Mouse (Mus musculus): Measurements from ENCODE around the gene Stmn1. TPM values are rescaled to one million over a fixed set of nuclear protein-coding genes. Genes with fewer than 3 reads are reported as not detected.

The Stmn1 gene
- polyA plus RNA-seq, 1 experiment, result 454 TPM

DNA sequence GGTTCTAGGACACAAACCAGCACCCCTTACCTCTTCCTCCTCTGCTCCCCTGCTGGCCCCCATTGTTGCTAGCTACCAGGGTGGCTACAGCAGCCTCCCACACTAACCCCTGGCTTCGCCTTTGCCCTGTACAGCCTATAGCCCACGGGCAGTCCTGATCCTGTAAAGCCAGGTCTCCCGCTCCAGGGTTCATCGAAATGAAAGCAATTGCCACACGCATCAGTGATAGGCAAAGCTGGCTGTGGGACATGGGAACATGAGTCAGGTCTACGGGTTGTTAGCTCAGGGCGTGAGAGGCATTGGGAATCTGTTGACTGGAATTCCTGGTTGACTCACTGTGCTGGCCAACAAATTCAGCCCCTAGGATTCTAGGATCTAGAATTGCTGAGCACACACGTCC is 14.3 kb downstream of the Stmn1 start:
- H3K27ac ChIP-seq (ENCODE audit: insufficient read depth, low read length), result peak overlapping the region; percentile 62
- 73% methylated on average over 8 of the region's 8 CpGs for WGBS
- H3K4me1 ChIP-seq (ENCODE audit: control insufficient read depth, insufficient read depth, low read length), result peaks cover 40% of the 10 kb centered on the region
- peak; percentile 64 to 65 for DNase-seq
- TF ChIP-seq POLR2A (IDR thresholded peaks at IDR 0.05; ENCODE audit: borderline replicate concordance, insufficient read depth, low read length), result no peak
- no peak for TF ChIP-seq CTCF (IDR thresholded peaks at IDR 0.05; ENCODE audit: borderline replicate concordance, insufficient read depth, low read depth, low read length)
- no peak overlapping the region for H3K4me3 ChIP-seq (replicated peaks; ENCODE audit: insufficient read depth, low read depth, low read length)
- no peaks in the 10 kb centered on the region for H3K27me3 ChIP-seq (ENCODE audit: control insufficient read depth, insufficient read depth, low read length)

DNA sequence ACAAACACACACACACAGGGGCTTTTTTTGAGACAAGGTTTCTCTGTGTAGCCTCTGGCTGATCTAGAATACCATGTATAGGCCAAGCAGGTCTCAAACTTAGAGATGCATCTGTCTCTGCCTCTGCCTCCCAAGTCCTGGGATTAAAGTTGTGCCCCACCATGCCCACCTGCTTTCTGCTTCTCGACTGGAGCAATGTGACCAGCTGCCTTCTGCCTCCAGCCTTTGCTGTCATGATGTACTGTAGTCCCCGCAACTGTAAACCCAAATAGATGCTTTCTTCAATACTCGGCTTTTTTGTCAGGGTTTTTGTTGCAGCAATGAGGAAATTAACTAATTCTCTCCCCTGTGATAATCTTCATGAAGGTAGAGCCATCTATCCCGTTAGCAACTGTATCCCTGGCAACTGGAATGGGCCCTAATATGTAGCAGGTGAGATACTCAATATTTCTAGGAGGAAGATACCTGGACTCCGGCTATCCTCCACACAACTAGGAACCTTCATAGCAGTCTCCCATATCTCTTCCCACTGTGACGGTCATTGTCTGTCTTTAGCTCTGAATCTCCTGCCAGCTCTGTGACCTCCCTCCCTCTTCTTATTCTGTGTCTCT is 15.1 kb downstream of the Stmn1 start:
- H3K27ac ChIP-seq (ENCODE audit: insufficient read depth, low read length), result peak overlapping the region; percentile 96
- no peaks in the 10 kb centered on the region for H3K27me3 ChIP-seq (ENCODE audit: control insufficient read depth, insufficient read depth, low read length)
- no peak for TF ChIP-seq CTCF (IDR thresholded peaks at IDR 0.05; ENCODE audit: borderline replicate concordance, insufficient read depth, low read depth, low read length)
- TF ChIP-seq POLR2A (IDR thresholded peaks at IDR 0.05; ENCODE audit: borderline replicate concordance, insufficient read depth, low read length), result 0 out of 2 replicates have a peak, but pooled peaks have one; percentile 16
- 16% methylated on average over 6 of the region's 6 CpGs for WGBS
- no peak for DNase-seq
- H3K4me3 ChIP-seq (replicated peaks; ENCODE audit: insufficient read depth, low read depth, low read length), result peak overlapping the region; percentile 43
- peaks cover 38% of the 10 kb centered on the region for H3K4me1 ChIP-seq (ENCODE audit: control insufficient read depth, insufficient read depth, low read length)

- Histone ChIP-seq H3K4me3 (replicated peaks; ENCODE audit: insufficient read depth, low read depth, low read length) (peak overlapping the region; percentile 27), H3K27me3 (ENCODE audit: control insufficient read depth, insufficient read depth, low read length) (no peaks in the 10 kb centered on the region), H3K27ac (ENCODE audit: insufficient read depth, low read length) (peak overlapping the region; percentile 96), H3K4me1 (ENCODE audit: control insufficient read depth, insufficient read depth, low read length) (peaks cover 35% of the 10 kb centered on the region)
- 5% methylated on average over 6 of the region's 6 CpGs for WGBS
- no peak for TF ChIP-seq CTCF (IDR thresholded peaks at IDR 0.05; ENCODE audit: borderline replicate concordance, insufficient read depth, low read depth, low read length)
- TF ChIP-seq POLR2A (IDR thresholded peaks at IDR 0.05; ENCODE audit: borderline replicate concordance, insufficient read depth, low read length), result peak; percentile 74
- DNase-seq, result peak; percentile 91 to 96
These were observed 15.6 kb downstream of the Stmn1 start for GRCm38 (mm10) chr4:134483696-134484095.

DNA sequence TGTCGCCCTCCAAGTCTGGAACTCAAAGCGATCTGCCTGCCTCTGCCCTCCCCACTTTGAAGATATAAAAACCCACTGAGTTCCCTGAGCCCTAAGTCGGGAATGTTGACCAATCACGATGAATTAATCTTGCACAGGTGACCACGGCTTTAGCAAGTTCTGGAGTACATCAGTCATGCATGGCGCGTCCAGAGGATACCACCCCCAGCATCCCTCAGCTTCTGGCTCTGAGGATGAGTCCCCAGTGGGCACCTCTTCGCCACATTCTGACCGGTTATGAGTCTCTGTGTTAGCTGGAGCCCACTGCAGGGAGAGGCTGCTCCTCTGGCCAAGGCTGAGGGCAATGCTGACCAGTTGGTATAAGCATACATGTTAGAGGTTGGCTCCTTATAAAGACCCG is 16.1 kb downstream of the Stmn1 start:
- 48% methylated on average over 10 of the region's 10 CpGs for WGBS
- no peaks in the 10 kb centered on the region for H3K27me3 ChIP-seq (ENCODE audit: control insufficient read depth, insufficient read depth, low read length)
- peak; percentile 63 to 78 for DNase-seq
- H3K27ac ChIP-seq (ENCODE audit: insufficient read depth, low read length), result peak overlapping the region; percentile 96
- H3K4me3 ChIP-seq (replicated peaks; ENCODE audit: insufficient read depth, low read depth, low read length), result no peak overlapping the region
- peaks cover 35% of the 10 kb centered on the region for H3K4me1 ChIP-seq (ENCODE audit: control insufficient read depth, insufficient read depth, low read length)
- TF ChIP-seq CTCF (IDR thresholded peaks at IDR 0.05; ENCODE audit: borderline replicate concordance, insufficient read depth, low read depth, low read length) (no peak), POLR2A (IDR thresholded peaks at IDR 0.05; ENCODE audit: borderline replicate concordance, insufficient read depth, low read length) (no peak)

GRCm38 (mm10) chr4:134485151-134485900 is 17.2 kb downstream of the Stmn1 start:
- no peaks in the 10 kb centered on the region for H3K27me3 ChIP-seq (ENCODE audit: control insufficient read depth, insufficient read depth, low read length)
- TF ChIP-seq CTCF (IDR thresholded peaks at IDR 0.05; ENCODE audit: borderline replicate concordance, insufficient read depth, low read depth, low read length), result no peak; the same call in 1 of the 2 replicates
- TF ChIP-seq POLR2A (IDR thresholded peaks at IDR 0.05; ENCODE audit: borderline replicate concordance, insufficient read depth, low read length), result no peak
- peak overlapping the region; percentile 96 for H3K27ac ChIP-seq (ENCODE audit: insufficient read depth, low read length)
- H3K4me3 ChIP-seq (replicated peaks; ENCODE audit: insufficient read depth, low read depth, low read length), result no peak overlapping the region
- WGBS, result 84% methylated on average over 5 of the region's 5 CpGs
- DNase-seq, result peak; percentile 53 to 60
- peaks cover 35% of the 10 kb centered on the region for H3K4me1 ChIP-seq (ENCODE audit: control insufficient read depth, insufficient read depth, low read length)

GRCm38 (mm10) chr4:134488211-134488610 is 20.1 kb downstream of the Stmn1 start:
- TF ChIP-seq CTCF (IDR thresholded peaks at IDR 0.05; ENCODE audit: borderline replicate concordance, insufficient read depth, low read depth, low read length) (no peak), POLR2A (IDR thresholded peaks at IDR 0.05; ENCODE audit: borderline replicate concordance, insufficient read depth, low read length) (no peak)
- no peak for DNase-seq
- whole genome bisulfite sequencing, result 97% methylated on average over 5 of the region's 5 CpGs
- Histone ChIP-seq H3K27ac (ENCODE audit: insufficient read depth, low read length) (no peak overlapping the region), H3K27me3 (ENCODE audit: control insufficient read depth, insufficient read depth, low read length) (no peaks in the 10 kb centered on the region), H3K4me3 (replicated peaks; ENCODE audit: insufficient read depth, low read depth, low read length) (no peak overlapping the region), H3K4me1 (ENCODE audit: control insufficient read depth, insufficient read depth, low read length) (peaks cover 22% of the 10 kb centered on the region)

DNA sequence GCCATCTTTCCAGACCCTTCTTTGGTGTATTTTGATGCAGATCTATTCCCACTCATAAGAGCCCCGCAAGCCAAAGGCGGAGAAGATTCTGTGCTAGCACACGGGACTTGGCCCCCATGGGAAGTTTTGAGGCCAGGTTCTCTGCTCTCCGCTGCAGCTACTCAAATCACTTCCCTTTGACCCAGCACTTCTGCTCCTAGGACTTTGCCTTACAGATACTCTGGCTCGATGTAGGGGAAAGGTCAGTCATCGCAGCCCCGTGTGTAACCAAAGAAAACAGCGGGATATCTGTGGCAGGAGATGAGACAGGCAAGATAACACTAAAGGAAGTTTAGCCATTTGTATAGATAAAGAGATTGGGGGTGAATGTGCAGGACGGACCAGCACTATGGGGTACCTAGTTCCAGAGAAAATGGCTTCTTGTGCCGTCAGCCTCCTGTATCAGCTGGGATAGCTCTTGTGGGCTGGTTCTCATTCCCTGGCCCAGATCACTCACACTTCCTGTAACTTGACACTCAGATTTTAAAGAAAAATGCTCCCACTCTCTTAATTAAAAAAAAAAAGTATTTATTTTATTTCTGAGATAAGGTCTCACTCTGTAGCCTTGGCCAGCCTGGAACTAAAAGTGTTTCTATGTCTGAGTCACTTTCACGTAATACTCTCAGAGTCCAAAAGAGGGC is 22.0 kb downstream of the Stmn1 start:
- no peak overlapping the region for H3K27ac ChIP-seq (ENCODE audit: insufficient read depth, low read length)
- no peak for DNase-seq
- H3K27me3 ChIP-seq (ENCODE audit: control insufficient read depth, insufficient read depth, low read length), result no peaks in the 10 kb centered on the region
- TF ChIP-seq CTCF (IDR thresholded peaks at IDR 0.05; ENCODE audit: borderline replicate concordance, insufficient read depth, low read depth, low read length), result no peak
- TF ChIP-seq POLR2A (IDR thresholded peaks at IDR 0.05; ENCODE audit: borderline replicate concordance, insufficient read depth, low read length), result no peak
- 86% methylated on average over 11 of the region's 11 CpGs for WGBS
- H3K4me3 ChIP-seq (replicated peaks; ENCODE audit: insufficient read depth, low read depth, low read length), result no peak overlapping the region
- peaks cover 14% of the 10 kb centered on the region for H3K4me1 ChIP-seq (ENCODE audit: control insufficient read depth, insufficient read depth, low read length)

Data from cerebellum, adult 2 months (tissue).